Mouse (Mus musculus) heart, embryonic 15.5 days (tissue): Measurements from ENCODE around the gene Klk1b4. TPM values are rescaled to one million over a fixed set of nuclear protein-coding genes. Genes with fewer than 3 reads are reported as not detected.
"Not testable (repeated sequence)": the region's sequence is repeated elsewhere in the genome, so short reads cannot be mapped to it uniquely, and the experiment has no call there.

Experiments
- ATAC-seq: fragments of 200-750 bp; cut with Nextera tagmentation; replicated peaks from 2 replicates; pipeline ENCODE4 v1.8.0; 2017; ENCODE audit warnings: low read depth, moderate TSS enrichment; ENCODE audit not compliant: insufficient number of reproducible peaks, insufficient read depth, low FRiP score
- H3K27ac ChIP-seq: fragments of 300-500 bp; sonication (generic); 2 replicates; pipeline ENCODE4 v1.5.1; 2015; ENCODE audit warnings: mild to moderate bottlenecking, inconsistent platforms
- H3K27me3 ChIP-seq: fragments of 300-500 bp; sonication (generic); 2 replicates; pipeline ENCODE4 v1.6.1; 2015; ENCODE audit warnings: inconsistent platforms
- H3K36me3 ChIP-seq: fragments of 300-500 bp; sonication (generic); 2 replicates; pipeline ENCODE4 v1.6.1; 2015; ENCODE audit warnings: mild to moderate bottlenecking, inconsistent platforms
- H3K4me1 ChIP-seq: fragments of 300-500 bp; sonication (generic); replicated peaks from 2 replicates; pipeline ENCODE4 v1.6.1; 2015; ENCODE audit warnings: inconsistent platforms
- H3K4me2 ChIP-seq: fragments of 300-500 bp; sonication (generic); 2 replicates; pipeline ENCODE4 v1.6.1; 2015; ENCODE audit warnings: inconsistent platforms, mild to moderate bottlenecking, moderate library complexity
- H3K4me3 ChIP-seq: fragments of 300-500 bp; sonication (generic); 2 replicates; pipeline ENCODE4 v1.5.1; 2015; ENCODE audit warnings: mild to moderate bottlenecking, inconsistent platforms
- H3K9ac ChIP-seq: fragments of 300-500 bp; sonication (generic); 2 replicates; pipeline ENCODE4 v1.6.1; 2015; ENCODE audit warnings: mild to moderate bottlenecking, inconsistent platforms
- H3K9me3 ChIP-seq: fragments of 300-500 bp; sonication (generic); replicated peaks from 2 replicates; pipeline ENCODE4 v1.6.1; 2016; ENCODE audit warnings: inconsistent platforms
- WGBS: fragments of 180-500 bp; shearing (Covaris S2); methylation state at CpG from one replicate; pipeline ENCODE4 v1.1.7; 2015; ENCODE audit warnings: mixed read lengths; 5-methylcytosine and 5-hydroxymethylcytosine counted together
- polyA plus RNA-seq: library from polyadenylated mRNA; unstranded; fragments of >200 nt; fragmentation: Nextera tagmentation; extraction: Ambion mirVana; gene quantifications from 2 replicates; pipeline ENCODE4 v1.2.1, GENCODE M21; 2015

The Klk1b4 gene
- polyA plus RNA-seq, 1 experiment from 2014 or later: not detected

- no peak for ATAC-seq
- Histone ChIP-seq H3K4me3 (no peak overlapping the region), H3K4me2 (no peak overlapping the region), H3K4me1 (no peaks in the 10 kb centered on the region), H3K36me3 (no peaks in the 10 kb centered on the region), H3K27me3 (no peaks in the 10 kb centered on the region), H3K27ac (no peak overlapping the region), H3K9me3 (no peaks in the 10 kb centered on the region), H3K9ac (no peak overlapping the region)
- WGBS: 57% methylated on average over 2 of the region's 2 CpGs
Observed at GRCm38 (mm10) chr7:44239913-44240312, 32.7 kb downstream of the Klk1b4 start.

GRCm38 (mm10) chr7:44240712-44241111 lies 33.5 kb downstream of the Klk1b4 start:
- Histone ChIP-seq H3K4me3 (no peak overlapping the region), H3K27me3 (no peaks in the 10 kb centered on the region), H3K4me2 (no peak overlapping the region), H3K9me3 (no peaks in the 10 kb centered on the region), H3K4me1 (peaks cover 5% of the 10 kb centered on the region; the same call in 1 of the 2 replicates), H3K36me3 (no peaks in the 10 kb centered on the region), H3K9ac (no peak overlapping the region), H3K27ac (no peak overlapping the region)
- ATAC-seq: no peak
- WGBS: 35% methylated on average over 1 of the region's 1 CpGs

- Histone ChIP-seq H3K4me3 (no peak overlapping the region), H3K27ac (no peak overlapping the region), H3K4me2 (no peak overlapping the region), H3K9me3 (no peaks in the 10 kb centered on the region), H3K9ac (no peak overlapping the region), H3K27me3 (no peaks in the 10 kb centered on the region), H3K36me3 (no peaks in the 10 kb centered on the region), H3K4me1 (peaks cover 5% of the 10 kb centered on the region; the same call in 1 of the 2 replicates)
- 53% methylated on average over 2 of the region's 2 CpGs for WGBS
- ATAC-seq: no peak
Observed at GRCm38 (mm10) chr7:44241163-44241562, 33.9 kb downstream of the Klk1b4 start.

GRCm38 (mm10) chr7:44244080-44244479 lies 36.8 kb downstream of the Klk1b4 start:
- Histone ChIP-seq H3K4me2 (no peak overlapping the region), H3K9ac (no peak overlapping the region), H3K27ac (no peak overlapping the region), H3K27me3 (no peaks in the 10 kb centered on the region), H3K4me3 (no peak overlapping the region), H3K36me3 (peaks cover 4% of the 10 kb centered on the region), H3K9me3 (no peaks in the 10 kb centered on the region), H3K4me1 (peaks cover 18% of the 10 kb centered on the region)
- ATAC-seq: no peak
- 68% methylated on average over 1 of the region's 1 CpGs for WGBS

- Histone ChIP-seq H3K9ac (peak within 1 kb of the TSS; percentile 86), H3K27ac (peak within 1 kb of the TSS; percentile 90), H3K4me3 (peak within 1 kb of the TSS; percentile 98), H3K4me1 (peaks cover 19% of the 10 kb centered on the region), H3K9me3 (no peaks in the 10 kb centered on the region), H3K4me2 (peak within 1 kb of the TSS; percentile 77), H3K36me3 (peaks cover 22% of the 10 kb centered on the region), H3K27me3 (no peaks in the 10 kb centered on the region)
- under 1% methylated on average over 62 of the region's 62 CpGs for WGBS
- peak; percentile 86 for ATAC-seq
Observed at GRCm38 (mm10) chr7:44246055-44246983, 39.1 kb downstream of the Klk1b4 start, which contains the start of the genes 1700028J19Rik and 2410002F23Rik. Gene 1700028J19Rik, minus strand, starts transcription at chr7:44246695. Gene 2410002F23Rik, plus strand, starts transcription at chr7:44246722.

GRCm38 (mm10) chr7:44246984-44247470 lies 39.8 kb downstream of the Klk1b4 start:
- H3K27me3 ChIP-seq: no peaks in the 10 kb centered on the region
- peaks cover 19% of the 10 kb centered on the region for H3K4me1 ChIP-seq
- H3K4me2 ChIP-seq: peak overlapping the region; percentile 77
- no peaks in the 10 kb centered on the region for H3K9me3 ChIP-seq
- peak; percentile 20 for ATAC-seq
- H3K36me3 ChIP-seq: peaks cover 22% of the 10 kb centered on the region
- peak overlapping the region; percentile 98 for H3K4me3 ChIP-seq
- H3K27ac ChIP-seq: peak overlapping the region; percentile 90
- H3K9ac ChIP-seq: peak overlapping the region; percentile 86
- WGBS: under 1% methylated on average over 23 of the region's 23 CpGs

GRCm38 (mm10) chr7:44247971-44248370 lies 40.7 kb downstream of the Klk1b4 start:
- WGBS: 93% methylated on average over 2 of the region's 2 CpGs
- peak overlapping the region; percentile 77 for H3K4me2 ChIP-seq
- H3K27ac ChIP-seq: no peak overlapping the region
- ATAC-seq: no peak
- H3K9me3 ChIP-seq: no peaks in the 10 kb centered on the region
- peak overlapping the region; percentile 98 for H3K4me3 ChIP-seq
- peak overlapping the region; percentile 13; the same call in 1 of the 2 replicates for H3K9ac ChIP-seq
- H3K27me3 ChIP-seq: no peaks in the 10 kb centered on the region
- peaks cover 28% of the 10 kb centered on the region for H3K36me3 ChIP-seq
- peaks cover 20% of the 10 kb centered on the region for H3K4me1 ChIP-seq

- Histone ChIP-seq H3K27ac (no peak overlapping the region), H3K4me3 (no peak overlapping the region), H3K9me3 (no peaks in the 10 kb centered on the region), H3K27me3 (no peaks in the 10 kb centered on the region), H3K4me2 (no peak overlapping the region), H3K36me3 (peaks cover 28% of the 10 kb centered on the region), H3K4me1 (peaks cover 22% of the 10 kb centered on the region), H3K9ac (no peak overlapping the region)
- ATAC-seq: no peak
- WGBS: 92% methylated on average over 4 of the region's 4 CpGs
Observed at GRCm38 (mm10) chr7:44249248-44249647, 42.0 kb downstream of the Klk1b4 start.

- H3K9ac ChIP-seq, ATAC-seq, H3K27me3 ChIP-seq, H3K4me2 ChIP-seq, H3K27ac ChIP-seq, H3K4me3 ChIP-seq, H3K9me3 ChIP-seq: not testable (repeated sequence)
- 89% methylated on average over 17 of the region's 17 CpGs for WGBS
- peaks cover 28% of the 10 kb centered on the region for H3K36me3 ChIP-seq
- H3K4me1 ChIP-seq: peaks cover 21% of the 10 kb centered on the region
Observed at GRCm38 (mm10) chr7:44250732-44251275, 43.6 kb downstream of the Klk1b4 start.

- H3K36me3 ChIP-seq: peaks cover 28% of the 10 kb centered on the region
- H3K9ac ChIP-seq: no peak overlapping the region
- H3K4me2 ChIP-seq: no peak overlapping the region
- peaks cover 14% of the 10 kb centered on the region for H3K4me1 ChIP-seq
- 63% methylated on average over 15 of the region's 15 CpGs for WGBS
- ATAC-seq: no peak
- H3K4me3 ChIP-seq: no peak overlapping the region
- no peaks in the 10 kb centered on the region for H3K9me3 ChIP-seq
- no peaks in the 10 kb centered on the region for H3K27me3 ChIP-seq
- no peak overlapping the region for H3K27ac ChIP-seq
Observed at GRCm38 (mm10) chr7:44253023-44253616, 45.9 kb downstream of the Klk1b4 start.

GRCm38 (mm10) chr7:44254930-44255329 lies 47.7 kb downstream of the Klk1b4 start:
- ATAC-seq: 0 out of 2 replicates have a peak, but pooled peaks have one; percentile 48
- Histone ChIP-seq H3K4me1 (peaks cover 8% of the 10 kb centered on the region), H3K9me3 (no peaks in the 10 kb centered on the region), H3K36me3 (peaks cover 16% of the 10 kb centered on the region), H3K27ac (no peak overlapping the region), H3K9ac (no peak overlapping the region), H3K27me3 (no peaks in the 10 kb centered on the region), H3K4me2 (no peak overlapping the region), H3K4me3 (no peak overlapping the region)
- 39% methylated on average over 6 of the region's 6 CpGs for WGBS
